Mouse (Mus musculus): ENCODE data around the gene Rangrf. TPM values are rescaled to one million over a fixed set of nuclear protein-coding genes. Genes with fewer than 3 reads are reported as not detected.
A peak's percentile ranks its signal among the peaks of the same experiment; 100 is the strongest.
"Not testable (repeated sequence)": the region's sequence is repeated elsewhere in the genome, so short reads cannot be mapped to it uniquely, and the experiment has no call there.

Rangrf gene
- polyA plus RNA-seq (2015; fragmentation: Nextera tagmentation; extraction: Ambion mirVana), result 38.6 and 44.6 TPM in 2 replicates

GRCm38 (mm10) chr11:68975085-68975484 is at the start of gene Rangrf:
Gene Rangrf, minus strand, starts transcription at chr11:68975185.
- DNase-seq (ENCODE audit: low spot score), result no peak

GRCm38 (mm10) chr11:69020691-69021090 is 45.7 kb upstream of the Rangrf start:
- DNase-seq (ENCODE audit: low spot score), result no peak

GRCm38 (mm10) chr11:69016755-69017154 is 41.8 kb upstream of the Rangrf start:
- no peak for DNase-seq (ENCODE audit: low spot score)

GRCm38 (mm10) chr11:69015644-69016441 is 40.9 kb upstream of the Rangrf start, which contains the start of gene Ctc1:
Gene Ctc1, plus strand, starts transcription at chr11:69015911.
- peak; percentile 93 for DNase-seq (ENCODE audit: low spot score)

- peak; percentile 87 for DNase-seq (ENCODE audit: low spot score)
Observed at GRCm38 (mm10) chr11:69012071-69012601, 37.2 kb upstream of the Rangrf start.

- DNase-seq (ENCODE audit: low spot score), result not testable (repeated sequence)
Observed at GRCm38 (mm10) chr11:69011445-69011844, 36.5 kb upstream of the Rangrf start.

GRCm38 (mm10) chr11:69010400-69011323 is 35.7 kb upstream of the Rangrf start:
- no peak for DNase-seq (ENCODE audit: low spot score)

- DNase-seq (ENCODE audit: low spot score), result no peak
Observed at GRCm38 (mm10) chr11:69009508-69009907, 34.5 kb upstream of the Rangrf start.

GRCm38 (mm10) chr11:69008182-69009121 is 33.5 kb upstream of the Rangrf start, which contains the start of gene Pfas:
Gene Pfas, minus strand, starts transcription at chr11:69008460.
- DNase-seq (ENCODE audit: low spot score), result peak; percentile 93

GRCm38 (mm10) chr11:69006575-69006974 is 31.6 kb upstream of the Rangrf start:
- not testable (repeated sequence) for DNase-seq (ENCODE audit: low spot score)

- DNase-seq (ENCODE audit: low spot score), result no peak
Observed at GRCm38 (mm10) chr11:69005193-69005592, 30.2 kb upstream of the Rangrf start.

GRCm38 (mm10) chr11:69003592-69003991 is 28.6 kb upstream of the Rangrf start:
- DNase-seq (ENCODE audit: low spot score), result no peak

GRCm38 (mm10) chr11:69002782-69003181 is 27.8 kb upstream of the Rangrf start:
- not testable (repeated sequence) for DNase-seq (ENCODE audit: low spot score)

GRCm38 (mm10) chr11:68997080-68997479 is 22.1 kb upstream of the Rangrf start:
- DNase-seq (ENCODE audit: low spot score), result no peak

- no peak for DNase-seq (ENCODE audit: low spot score)
Observed at GRCm38 (mm10) chr11:68994377-68994776, 19.4 kb upstream of the Rangrf start.

GRCm38 (mm10) chr11:68993122-68993521 is 18.1 kb upstream of the Rangrf start:
- DNase-seq (ENCODE audit: low spot score), result no peak

- DNase-seq (ENCODE audit: low spot score), result no peak
Observed at GRCm38 (mm10) chr11:68988341-68988740, 13.4 kb upstream of the Rangrf start.

- DNase-seq (ENCODE audit: low spot score), result no peak
Observed at GRCm38 (mm10) chr11:68987365-68987882, 12.4 kb upstream of the Rangrf start.

- DNase-seq (ENCODE audit: low spot score), result peak; percentile 79
Observed at GRCm38 (mm10) chr11:68982639-68983369, 7.8 kb upstream of the Rangrf start.

Data from thymus, postnatal 0 days (tissue).